Mouse (Mus musculus): Measurements from ENCODE around the gene Copz2. TPM values are rescaled to one million over a fixed set of nuclear protein-coding genes. Genes with fewer than 3 reads are reported as not detected.

Copz2 gene
- polyA plus RNA-seq, 1 experiment from 2014 or later: 20.0 TPM

- Histone ChIP-seq H3K9ac (no peak overlapping the region), H3K4me1 (replicated peaks) (0 out of 2 replicates have a peak, but pooled peaks cover 4% of the 10 kb centered on the region), H3K36me3 (no peaks in the 10 kb centered on the region), H3K4me2 (no peak overlapping the region), H3K9me3 (replicated peaks) (no peaks in the 10 kb centered on the region), H3K4me3 (replicated peaks) (no peak overlapping the region), H3K27ac (no peak overlapping the region), H3K27me3 (no peaks in the 10 kb centered on the region)
- WGBS (ENCODE audit: insufficient replicate concordance): 67% methylated on average over 8 of the region's 8 CpGs
- ATAC-seq (ENCODE audit: low read depth): no peak
- no peak for DNase-seq
Measured at GRCm38 (mm10) chr11:96886942-96887546, 37.4 kb downstream of the Copz2 start.

- 60% methylated on average over 14 of the region's 14 CpGs for WGBS (ENCODE audit: insufficient replicate concordance)
- Histone ChIP-seq H3K36me3 (no peaks in the 10 kb centered on the region), H3K4me1 (replicated peaks) (0 out of 2 replicates have a peak, but pooled peaks cover 1% of the 10 kb centered on the region), H3K4me3 (replicated peaks) (no peak overlapping the region), H3K27ac (no peak overlapping the region), H3K9ac (no peak overlapping the region), H3K4me2 (no peak overlapping the region), H3K27me3 (0 out of 2 replicates have a peak, but pooled peaks cover 3% of the 10 kb centered on the region), H3K9me3 (replicated peaks) (no peaks in the 10 kb centered on the region)
- DNase-seq: no peak
- no peak for ATAC-seq (ENCODE audit: low read depth)
Measured at GRCm38 (mm10) chr11:96891784-96892527, 42.3 kb downstream of the Copz2 start.

- Histone ChIP-seq H3K36me3 (no peaks in the 10 kb centered on the region), H3K27ac (no peak overlapping the region), H3K27me3 (0 out of 2 replicates have a peak, but pooled peaks cover 3% of the 10 kb centered on the region), H3K9me3 (replicated peaks) (no peaks in the 10 kb centered on the region), H3K9ac (no peak overlapping the region), H3K4me3 (replicated peaks) (no peak overlapping the region), H3K4me1 (replicated peaks) (no peaks in the 10 kb centered on the region), H3K4me2 (no peak overlapping the region)
- ATAC-seq (ENCODE audit: low read depth): no peak
- WGBS (ENCODE audit: insufficient replicate concordance): 67% methylated on average over 11 of the region's 11 CpGs
- no peak for DNase-seq
Measured at GRCm38 (mm10) chr11:96893203-96893842, 43.7 kb downstream of the Copz2 start.

- WGBS (ENCODE audit: insufficient replicate concordance): 48% methylated on average over 4 of the region's 4 CpGs
- Histone ChIP-seq H3K27me3 (peaks cover 7% of the 10 kb centered on the region), H3K9ac (no peak overlapping the region), H3K4me2 (no peak overlapping the region), H3K9me3 (replicated peaks) (no peaks in the 10 kb centered on the region), H3K27ac (no peak overlapping the region), H3K4me1 (replicated peaks) (no peaks in the 10 kb centered on the region), H3K4me3 (replicated peaks) (no peak overlapping the region), H3K36me3 (no peaks in the 10 kb centered on the region)
- DNase-seq: no peak
- ATAC-seq (ENCODE audit: low read depth): no peak
Measured at GRCm38 (mm10) chr11:96895886-96896285, 46.2 kb downstream of the Copz2 start.

- no peak overlapping the region for H3K27ac ChIP-seq
- H3K4me3 ChIP-seq (replicated peaks): no peak overlapping the region
- H3K4me2 ChIP-seq: no peak overlapping the region
- no peaks in the 10 kb centered on the region for H3K36me3 ChIP-seq
- ATAC-seq (ENCODE audit: low read depth) (no peak), DNase-seq (no peak)
- H3K4me1 ChIP-seq (replicated peaks): peaks cover 3% of the 10 kb centered on the region; the same call in 1 of the 2 replicates
- no peaks in the 10 kb centered on the region for H3K9me3 ChIP-seq (replicated peaks)
- WGBS (ENCODE audit: insufficient replicate concordance): 55% methylated on average over 13 of the region's 13 CpGs
- H3K27me3 ChIP-seq: peaks cover 12% of the 10 kb centered on the region
- no peak overlapping the region for H3K9ac ChIP-seq
Measured at GRCm38 (mm10) chr11:96899449-96900306, 50.0 kb downstream of the Copz2 start.

- Histone ChIP-seq H3K9ac (no peak overlapping the region), H3K36me3 (no peaks in the 10 kb centered on the region; the same call in 1 of the 2 replicates), H3K4me1 (replicated peaks) (peaks cover 7% of the 10 kb centered on the region), H3K27ac (no peak overlapping the region), H3K4me3 (replicated peaks) (no peak overlapping the region), H3K9me3 (replicated peaks) (no peaks in the 10 kb centered on the region), H3K4me2 (no peak overlapping the region), H3K27me3 (peaks cover 12% of the 10 kb centered on the region)
- DNase-seq (no peak), ATAC-seq (ENCODE audit: low read depth) (no peak)
- 68% methylated on average over 9 of the region's 9 CpGs for WGBS (ENCODE audit: insufficient replicate concordance)
Measured at GRCm38 (mm10) chr11:96901332-96901731, 51.7 kb downstream of the Copz2 start.

- DNase-seq: no peak
- no peak for ATAC-seq (ENCODE audit: low read depth)
- Histone ChIP-seq H3K4me1 (replicated peaks) (peaks cover 18% of the 10 kb centered on the region), H3K27me3 (peaks cover 12% of the 10 kb centered on the region), H3K36me3 (peaks cover 14% of the 10 kb centered on the region), H3K4me2 (no peak overlapping the region), H3K9me3 (replicated peaks) (no peaks in the 10 kb centered on the region), H3K4me3 (replicated peaks) (no peak overlapping the region), H3K9ac (no peak overlapping the region), H3K27ac (no peak overlapping the region)
- 53% methylated on average over 16 of the region's 16 CpGs for WGBS (ENCODE audit: insufficient replicate concordance)
Measured at GRCm38 (mm10) chr11:96902639-96903635, 53.3 kb downstream of the Copz2 start.

GRCm38 (mm10) chr11:96906431-96907161 is 56.9 kb downstream of the Copz2 start:
- Histone ChIP-seq H3K27ac (no peak overlapping the region), H3K4me2 (no peak overlapping the region), H3K27me3 (peaks cover 6% of the 10 kb centered on the region; the same call in 1 of the 2 replicates), H3K9me3 (replicated peaks) (no peaks in the 10 kb centered on the region), H3K4me3 (replicated peaks) (no peak overlapping the region), H3K4me1 (replicated peaks) (peaks cover 21% of the 10 kb centered on the region), H3K9ac (no peak overlapping the region), H3K36me3 (peaks cover 45% of the 10 kb centered on the region)
- 23% methylated on average over 15 of the region's 15 CpGs for WGBS (ENCODE audit: insufficient replicate concordance)
- DNase-seq: no peak
- no peak for ATAC-seq (ENCODE audit: low read depth)

GRCm38 (mm10) chr11:96908594-96908993 is 58.9 kb downstream of the Copz2 start:
- Histone ChIP-seq H3K4me1 (replicated peaks) (peaks cover 24% of the 10 kb centered on the region), H3K27ac (no peak overlapping the region), H3K4me3 (replicated peaks) (no peak overlapping the region), H3K4me2 (no peak overlapping the region), H3K36me3 (peaks cover 52% of the 10 kb centered on the region), H3K9me3 (replicated peaks) (no peaks in the 10 kb centered on the region), H3K27me3 (no peaks in the 10 kb centered on the region), H3K9ac (no peak overlapping the region)
- WGBS (ENCODE audit: insufficient replicate concordance): 82% methylated on average over 12 of the region's 12 CpGs
- DNase-seq (no peak), ATAC-seq (ENCODE audit: low read depth) (no peak)
